In the genomic region with DNA sequence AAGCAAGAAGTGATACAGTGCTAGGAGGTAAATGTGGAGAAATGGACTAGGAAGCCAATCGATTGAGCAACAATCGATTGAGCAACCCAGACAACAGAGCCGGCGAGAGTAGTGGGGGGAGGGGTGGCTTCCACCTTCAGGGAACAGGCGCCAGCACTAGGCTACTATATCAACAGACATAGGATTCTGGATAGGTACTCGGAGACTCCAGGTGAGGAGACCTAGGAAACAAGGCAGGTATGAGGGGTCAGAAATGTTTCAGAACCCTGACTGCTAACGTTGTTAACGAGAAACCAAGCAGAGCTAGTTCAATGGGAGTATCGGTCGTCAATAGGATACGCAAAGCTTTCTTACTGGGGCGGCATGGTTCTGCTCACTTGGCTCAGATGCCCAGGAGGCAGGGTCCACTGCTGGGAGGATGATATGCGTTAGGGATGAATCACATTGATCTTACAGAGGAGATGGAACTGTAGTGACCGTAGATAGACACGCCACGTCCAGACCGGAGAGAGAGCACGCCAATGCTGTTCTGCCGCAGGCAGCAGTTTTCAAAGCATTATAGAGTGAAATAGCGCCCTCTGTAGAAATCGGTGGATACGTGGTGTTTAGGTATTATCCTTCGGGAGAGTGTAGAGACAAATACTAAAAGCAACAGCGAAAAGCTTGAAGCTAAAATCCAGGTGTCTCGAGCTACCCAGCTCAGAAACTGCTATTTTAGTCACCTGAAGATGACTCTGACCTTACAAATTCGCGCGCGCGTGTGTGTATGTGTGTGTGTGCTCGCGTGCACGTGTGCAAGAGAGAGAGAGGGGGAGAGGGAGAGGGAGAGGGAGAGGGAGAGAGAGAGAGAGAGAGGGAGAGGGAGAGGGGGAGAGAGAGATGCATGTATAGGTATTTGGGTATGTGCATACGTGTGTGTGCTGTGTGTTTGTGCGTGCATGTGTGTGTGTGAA, we compare ENCODE assay signal across 1 mouse cellular context.
TF ChIP-seq lines count a peak whose summit lies in the region.

No protein-coding gene starts in this region.

TF ChIP-seq in MEL, 35 proteins besides CTCF, POLR2A, EP300 and RAD21 (continued from another document):
- TF ChIP-seq NELFE (IDR thresholded peaks at IDR 0.05; ENCODE audit: low read depth, low read length) (no peak), TCF12 (IDR thresholded peaks at IDR 0.05; ENCODE audit: low read depth, low read length) (no peak), SMC3 (IDR thresholded peaks at IDR 0.05; ENCODE audit: low read depth, low read length) (peak; percentile 92), POLR2AphosphoS5 (IDR thresholded peaks at IDR 0.05; ENCODE audit: borderline replicate concordance, low read depth, low read length) (no peak), MAX (IDR thresholded peaks at IDR 0.05; ENCODE audit: low read length) (no peak; the same call in 1 of the 2 replicates), HCFC1 (IDR thresholded peaks at IDR 0.05; ENCODE audit: low read depth, low read length) (0 out of 2 replicates have a peak, but pooled peaks have one; percentile 61), GABPA (IDR thresholded peaks at IDR 0.05; ENCODE audit: low read depth, low read length) (no peak), USF1 (IDR thresholded peaks at IDR 0.05; ENCODE audit: low read depth, low read length) (0 out of 2 replicates have a peak, but pooled peaks have one; percentile 7), ELF1 (IDR thresholded peaks at IDR 0.05; ENCODE audit: low read depth, low read length) (0 out of 2 replicates have a peak, but pooled peaks have one; percentile 7), JUND (IDR thresholded peaks at IDR 0.05; ENCODE audit: low read depth, low read length) (no peak), ZC3H11A (IDR thresholded peaks at IDR 0.05; ENCODE audit: low read depth, low read length) (peak; percentile 89), ETS1 (IDR thresholded peaks at IDR 0.05; ENCODE audit: low read depth, low read length) (no peak), MAZ (IDR thresholded peaks at IDR 0.05; ENCODE audit: low read depth, low read length) (peak; percentile 52; the same call in 1 of the 2 replicates), CHD2 (IDR thresholded peaks at IDR 0.05; ENCODE audit: low read length) (peak; percentile 63), ZKSCAN1 (IDR thresholded peaks at IDR 0.05; ENCODE audit: low read depth, low read length) (no peak), MYB (IDR thresholded peaks at IDR 0.05; ENCODE audit: low read depth, low read length) (no peak)
